Mouse (Mus musculus): ENCODE measurements around the gene Ifnk.

Gene Ifnk

GRCm38 (mm10) chr4:35140317-35140716, 11.5 kb upstream of the Ifnk start:
- peak; percentile 32 for DNase-seq

- no peak for DNase-seq
These were observed 8.3 kb upstream of the Ifnk start for GRCm38 (mm10) chr4:35143472-35144102.

- no peak for DNase-seq
These were observed 6.1 kb upstream of the Ifnk start for GRCm38 (mm10) chr4:35145726-35146125.

GRCm38 (mm10) chr4:35146597-35146996, 5.3 kb upstream of the Ifnk start:
- no peak for DNase-seq

GRCm38 (mm10) chr4:35148326-35148725, 3.5 kb upstream of the Ifnk start:
- no peak for DNase-seq

GRCm38 (mm10) chr4:35150706-35151105, 1.1 kb upstream of the Ifnk start:
- no peak for DNase-seq

GRCm38 (mm10) chr4:35154051-35154450, 2.2 kb downstream of the Ifnk start:
- DNase-seq, result no peak

GRCm38 (mm10) chr4:35155132-35155922, 3.5 kb downstream of the Ifnk start:
- DNase-seq, result peak; percentile 90

- DNase-seq, result peak; percentile 81
These were observed 4.3 kb downstream of the Ifnk start for GRCm38 (mm10) chr4:35156149-35156611.

GRCm38 (mm10) chr4:35156751-35157611, 5.1 kb downstream of the Ifnk start, which contains the start of gene Mob3b:
TSS of gene Mob3b (minus strand) at chr4:35157484.
- peak; percentile 94 for DNase-seq

GRCm38 (mm10) chr4:35157815-35158214, 6.0 kb downstream of the Ifnk start:
- peak; percentile 43 for DNase-seq

- DNase-seq, result peak; percentile 83
These were observed 13.4 kb downstream of the Ifnk start for GRCm38 (mm10) chr4:35165275-35165674.

- peak; percentile 36 for DNase-seq
These were observed 14.1 kb downstream of the Ifnk start for GRCm38 (mm10) chr4:35165947-35166346.

GRCm38 (mm10) chr4:35167855-35168254, 16.0 kb downstream of the Ifnk start:
- no peak for DNase-seq

- no peak for DNase-seq
These were observed 17.8 kb downstream of the Ifnk start for GRCm38 (mm10) chr4:35169571-35170125.

GRCm38 (mm10) chr4:35172471-35172870, 20.6 kb downstream of the Ifnk start:
- DNase-seq, result no peak

- DNase-seq, result no peak
These were observed 21.7 kb downstream of the Ifnk start for GRCm38 (mm10) chr4:35173551-35173950.

- peak; percentile 28 for DNase-seq
These were observed 23.7 kb downstream of the Ifnk start for GRCm38 (mm10) chr4:35175566-35175965.

GRCm38 (mm10) chr4:35177926-35178645, 26.2 kb downstream of the Ifnk start:
- DNase-seq, result no peak

- DNase-seq, result no peak
These were observed 35.9 kb downstream of the Ifnk start for GRCm38 (mm10) chr4:35187617-35188326.

GRCm38 (mm10) chr4:35189794-35190193, 37.9 kb downstream of the Ifnk start:
- DNase-seq, result no peak
